Comparison of ENCODE assay signal across 8 mouse cellular contexts in genomic region chr2:156729537-156730469, GRCm38 (mm10). TPM values are rescaled to one million over a fixed set of nuclear protein-coding genes. Genes with fewer than 3 reads are reported as not detected.
DNase-seq lines count a peak whose midpoint lies in the region; ATAC-seq and TF ChIP-seq lines count a peak whose summit lies in the region.

No protein-coding gene starts in this region.

- WGBS in spleen, adult 2 months = 9% methylated on average over 8 of the region's 10 CpGs
- 65% methylated on average over 9 of the region's 10 CpGs for WGBS in limb, embryonic 15.5 days

- DNase-seq in adrenal gland, postnatal 14 days = peak; percentile 18
- DNase-seq in adrenal gland, adult 18-20 months (ENCODE audit: low spot score in 2 of 2) = no peak
- no peak for DNase-seq in spleen, adult 2 months (ENCODE audit: low read depth in 1 of 2, low spot score in 2 of 2)
- no peak for DNase-seq in spleen, postnatal 10 days (ENCODE audit: low spot score in 2 of 2)
- peak; percentile 39 for DNase-seq in splenic B cell, adult 2 months (ENCODE audit: low read depth, low spot score)
- no peak for DNase-seq in ovary, postnatal 14 days (ENCODE audit: low spot score)
- DNase-seq in embryo, embryonic 10 days (ENCODE audit: low spot score) = no peak

- peaks cover 12% of the 10 kb centered on the region; the same call in 1 of the 2 replicates for H3K4me1 ChIP-seq in spleen, adult 2 months (ENCODE audit: control insufficient read depth, insufficient read depth, insufficient read length)
- peaks cover 76% of the 10 kb centered on the region for H3K4me1 ChIP-seq in limb, embryonic 15.5 days

- no peak for TF ChIP-seq CTCF in spleen, adult 2 months (IDR thresholded peaks at IDR 0.05; ENCODE audit: extremely low read depth, insufficient read depth, insufficient read length, insufficient replicate concordance)

- H3K27ac ChIP-seq in spleen, adult 2 months (ENCODE audit: insufficient read depth, low read length) = peak overlapping the region; percentile 80
- 0 out of 2 replicates have a peak overlapping the region, but pooled peaks have one; percentile 61 for H3K27ac ChIP-seq in limb, embryonic 15.5 days

- no peaks in the 10 kb centered on the region for H3K9me3 ChIP-seq in limb, embryonic 15.5 days

- ATAC-seq in limb, embryonic 15.5 days (ENCODE audit: insufficient number of reproducible peaks, low FRiP score, low TSS enrichment, low read depth) = no peak

- no peak overlapping the region for H3K9ac ChIP-seq in limb, embryonic 15.5 days

- no peaks in the 10 kb centered on the region for H3K27me3 ChIP-seq in spleen, adult 2 months (ENCODE audit: control insufficient read depth, insufficient read depth, low read length)
- no peaks in the 10 kb centered on the region for H3K27me3 ChIP-seq in limb, embryonic 15.5 days
- no peaks in the 10 kb centered on the region for H3K27me3 ChIP-seq in splenic B cell, adult 2 months (ENCODE audit: control insufficient read depth, insufficient read depth, low read length, poor library complexity, severe bottlenecking)

- H3K4me2 ChIP-seq in limb, embryonic 15.5 days = 0 out of 2 replicates have a peak overlapping the region, but pooled peaks have one; percentile 12

- H3K4me3 ChIP-seq in spleen, adult 2 months (ENCODE audit: extremely low read depth, insufficient read depth, insufficient read length) = peak overlapping the region; percentile 65
- 0 out of 2 replicates have a peak overlapping the region, but pooled peaks have one; percentile 1 for H3K4me3 ChIP-seq in limb, embryonic 15.5 days

- TF ChIP-seq POLR2A in spleen, adult 2 months (IDR thresholded peaks at IDR 0.05; ENCODE audit: low read depth, low read length) = no peak

- H3K36me3 ChIP-seq in spleen, adult 2 months (ENCODE audit: control insufficient read depth, insufficient read depth, low read length) = no peaks in the 10 kb centered on the region
- no peaks in the 10 kb centered on the region for H3K36me3 ChIP-seq in limb, embryonic 15.5 days
- no peaks in the 10 kb centered on the region for H3K36me3 ChIP-seq in splenic B cell, adult 2 months (ENCODE audit: control insufficient read depth, insufficient read depth, low read length, poor library complexity, severe bottlenecking)

RNA-seq across cellular contexts. Expression of gene Myl9, which starts 45.4 kb away (rescaled TPM):
- 54.6 and 70.5 TPM in 2 replicates for total RNA-seq in adrenal gland, postnatal 14 days (2021)
- total RNA-seq in adrenal gland, adult 18-20 months (2021) = 10 to 100 TPM; 52.0 to 58.6 TPM
- 100 and 116 TPM in 2 replicates for polyA plus RNA-seq in spleen, adult 2 months (2012; rRNA removed)
- 219 and 273 TPM in 2 replicates for polyA plus RNA-seq in limb, embryonic 15.5 days (2015; fragmentation: Nextera tagmentation; extraction: Ambion mirVana)

Comparison
In these comparisons a context has a peak if more than half of its experiments do, and no peak if none do; other contexts are left out.
1. DNase-seq: peak in adrenal gland, postnatal 14 days (single experiment) and splenic B cell, adult 2 months (single experiment); none in adrenal gland, adult 18-20 months (0 of 2), spleen, adult 2 months (0 of 2), spleen, postnatal 10 days (0 of 2), ovary, postnatal 14 days (single experiment) and embryo, embryonic 10 days (single experiment).